Mouse (Mus musculus) hindbrain, embryonic 10.5 days (tissue): ENCODE measurements at regions not wholly inside any gene's neighbourhood (a gene's known extent, or its start where the extent isn't known, plus 50 kb on each side); places are given as distances from the start of the nearest gene placed in this dataset.

Experiments used
- DNase-seq: peaks from one replicate; pipeline ENCODE4 v3.0.0-alpha.2; 2017; ENCODE audit warnings: low spot score
- H3K27ac ChIP-seq: fragments of 300-500 bp; sonication (generic); 2 replicates; pipeline ENCODE4 v1.5.1; 2016; ENCODE audit warnings: mild to moderate bottlenecking, moderate library complexity
- H3K27me3 ChIP-seq: fragments of 300-500 bp; sonication (generic); 2 replicates; pipeline ENCODE4 v1.6.1; 2016; ENCODE audit warnings: mild to moderate bottlenecking; ENCODE audit not compliant: poor library complexity, insufficient read depth, severe bottlenecking
- H3K36me3 ChIP-seq: fragments of 300-500 bp; sonication (generic); 2 replicates; pipeline ENCODE4 v1.6.1; 2016; ENCODE audit warnings: mild to moderate bottlenecking, moderate library complexity
- H3K4me1 ChIP-seq: fragments of 300-500 bp; sonication (generic); replicated peaks from 2 replicates; pipeline ENCODE4 v1.6.1; 2016; ENCODE audit warnings: mild to moderate bottlenecking
- H3K4me3 ChIP-seq: fragments of 300-500 bp; sonication (generic); 2 replicates; pipeline ENCODE4 v1.5.1; 2016; ENCODE audit warnings: mild to moderate bottlenecking, moderate library complexity
- H3K9me3 ChIP-seq: fragments of 300-500 bp; sonication (generic); 2 replicates; pipeline ENCODE4 v1.6.1; 2016; ENCODE audit warnings: mild to moderate bottlenecking, moderate library complexity
- WGBS: fragments of 180-500 bp; shearing (Covaris S2); methylation state at CpG from one replicate; pipeline ENCODE4 v1.1.7; 2016; 5-methylcytosine and 5-hydroxymethylcytosine counted together

- WGBS, result 84% methylated on average over 9 of the region's 9 CpGs
- no peak for DNase-seq
- no peaks in the 10 kb centered on the region for H3K9me3 ChIP-seq
- no peaks in the 10 kb centered on the region for H3K36me3 ChIP-seq
- no peaks in the 10 kb centered on the region for H3K4me1 ChIP-seq
- H3K27ac ChIP-seq, result no peak overlapping the region
- no peak overlapping the region for H3K4me3 ChIP-seq
- H3K27me3 ChIP-seq, result no peaks in the 10 kb centered on the region
Observed at GRCm38 (mm10) chr1:39089875-39090274, 103.7 kb upstream of the Npas2 start.

GRCm38 (mm10) chr1:39091121-39091520 is 102.4 kb upstream of the Npas2 start:
- WGBS, result 92% methylated on average over 8 of the region's 8 CpGs
- Histone ChIP-seq H3K36me3 (no peaks in the 10 kb centered on the region), H3K27me3 (no peaks in the 10 kb centered on the region), H3K27ac (no peak overlapping the region), H3K4me3 (no peak overlapping the region), H3K9me3 (no peaks in the 10 kb centered on the region), H3K4me1 (no peaks in the 10 kb centered on the region)
- DNase-seq, result no peak

- 87% methylated on average over 3 of the region's 3 CpGs for WGBS
- no peak for DNase-seq
- Histone ChIP-seq H3K4me1 (no peaks in the 10 kb centered on the region), H3K4me3 (no peak overlapping the region), H3K36me3 (no peaks in the 10 kb centered on the region), H3K27me3 (no peaks in the 10 kb centered on the region), H3K27ac (no peak overlapping the region), H3K9me3 (no peaks in the 10 kb centered on the region)
Observed at GRCm38 (mm10) chr1:39091638-39092037, 101.9 kb upstream of the Npas2 start.

- 88% methylated on average over 4 of the region's 4 CpGs for WGBS
Observed at GRCm38 (mm10) chr1:39093291-39093690, 100.2 kb upstream of the Npas2 start.

GRCm38 (mm10) chr1:39094001-39094400 is 99.5 kb upstream of the Npas2 start:
- no peak for DNase-seq
- H3K27ac ChIP-seq, result no peak overlapping the region
- no peaks in the 10 kb centered on the region for H3K4me1 ChIP-seq
- H3K36me3 ChIP-seq, result no peaks in the 10 kb centered on the region
- H3K4me3 ChIP-seq, result no peak overlapping the region
- WGBS, result 92% methylated on average over 8 of the region's 8 CpGs
- H3K27me3 ChIP-seq, result no peaks in the 10 kb centered on the region
- no peaks in the 10 kb centered on the region for H3K9me3 ChIP-seq

More at GRCm38 (mm10) chr1:39093291-39093690, 100.2 kb upstream of the Npas2 start:
- DNase-seq, result no peak
- H3K4me3 ChIP-seq, result no peak overlapping the region
- H3K27ac ChIP-seq, result no peak overlapping the region
- H3K9me3 ChIP-seq, result no peaks in the 10 kb centered on the region
- H3K4me1 ChIP-seq, result no peaks in the 10 kb centered on the region
- H3K27me3 ChIP-seq, result no peaks in the 10 kb centered on the region
- no peaks in the 10 kb centered on the region for H3K36me3 ChIP-seq

- H3K9me3 ChIP-seq, result no peaks in the 10 kb centered on the region
- H3K4me1 ChIP-seq, result no peaks in the 10 kb centered on the region
- no peaks in the 10 kb centered on the region for H3K36me3 ChIP-seq
- H3K27ac ChIP-seq, result no peak overlapping the region
- DNase-seq, result no peak
- 86% methylated on average over 8 of the region's 8 CpGs for WGBS
- H3K27me3 ChIP-seq, result no peaks in the 10 kb centered on the region
- H3K4me3 ChIP-seq, result no peak overlapping the region
Observed at GRCm38 (mm10) chr1:39095901-39096300, 97.6 kb upstream of the Npas2 start.

GRCm38 (mm10) chr1:39096726-39097125 is 96.8 kb upstream of the Npas2 start:
- DNase-seq, result no peak
- Histone ChIP-seq H3K36me3 (no peaks in the 10 kb centered on the region), H3K27me3 (no peaks in the 10 kb centered on the region), H3K27ac (no peak overlapping the region), H3K4me3 (no peak overlapping the region), H3K9me3 (no peaks in the 10 kb centered on the region), H3K4me1 (no peaks in the 10 kb centered on the region)
- WGBS, result 90% methylated on average over 3 of the region's 3 CpGs

GRCm38 (mm10) chr1:39097499-39097898 is 96.0 kb upstream of the Npas2 start:
- H3K9me3 ChIP-seq, result no peaks in the 10 kb centered on the region
- 90% methylated on average over 10 of the region's 10 CpGs for WGBS
- no peak overlapping the region for H3K27ac ChIP-seq
- no peaks in the 10 kb centered on the region for H3K36me3 ChIP-seq
- no peak overlapping the region for H3K4me3 ChIP-seq
- no peaks in the 10 kb centered on the region for H3K4me1 ChIP-seq
- no peak for DNase-seq
- H3K27me3 ChIP-seq, result no peaks in the 10 kb centered on the region

- Histone ChIP-seq H3K27me3 (no peaks in the 10 kb centered on the region), H3K9me3 (no peaks in the 10 kb centered on the region), H3K36me3 (no peaks in the 10 kb centered on the region), H3K4me1 (no peaks in the 10 kb centered on the region), H3K4me3 (no peak overlapping the region), H3K27ac (no peak overlapping the region)
- WGBS, result 85% methylated on average over 5 of the region's 5 CpGs
- no peak for DNase-seq
Observed at GRCm38 (mm10) chr1:39098154-39098553, 95.4 kb upstream of the Npas2 start.

GRCm38 (mm10) chr1:39099246-39099645 is 94.3 kb upstream of the Npas2 start:
- Histone ChIP-seq H3K36me3 (no peaks in the 10 kb centered on the region), H3K27me3 (no peaks in the 10 kb centered on the region), H3K4me3 (no peak overlapping the region), H3K9me3 (no peaks in the 10 kb centered on the region), H3K27ac (no peak overlapping the region), H3K4me1 (no peaks in the 10 kb centered on the region)
- WGBS, result 88% methylated on average over 7 of the region's 7 CpGs
- no peak for DNase-seq

GRCm38 (mm10) chr1:39100492-39100891 is 93.0 kb upstream of the Npas2 start:
- Histone ChIP-seq H3K4me3 (no peak overlapping the region), H3K27ac (no peak overlapping the region), H3K4me1 (0 out of 2 replicates have a peak, but pooled peaks cover 2% of the 10 kb centered on the region), H3K27me3 (no peaks in the 10 kb centered on the region), H3K36me3 (no peaks in the 10 kb centered on the region), H3K9me3 (no peaks in the 10 kb centered on the region)
- DNase-seq, result no peak

- 88% methylated on average over 8 of the region's 8 CpGs for WGBS
- DNase-seq, result no peak
- no peaks in the 10 kb centered on the region for H3K27me3 ChIP-seq
- peaks cover 14% of the 10 kb centered on the region for H3K4me1 ChIP-seq
- H3K9me3 ChIP-seq, result no peaks in the 10 kb centered on the region
- no peak overlapping the region for H3K27ac ChIP-seq
- H3K36me3 ChIP-seq, result no peaks in the 10 kb centered on the region
- no peak overlapping the region for H3K4me3 ChIP-seq
Observed at GRCm38 (mm10) chr1:39102126-39102905, 91.2 kb upstream of the Npas2 start.

- Histone ChIP-seq H3K27me3 (no peaks in the 10 kb centered on the region), H3K9me3 (no peaks in the 10 kb centered on the region), H3K36me3 (no peaks in the 10 kb centered on the region), H3K4me3 (no peak overlapping the region), H3K4me1 (peaks cover 14% of the 10 kb centered on the region), H3K27ac (no peak overlapping the region)
- no peak for DNase-seq
- WGBS, result 87% methylated on average over 14 of the region's 14 CpGs
Observed at GRCm38 (mm10) chr1:39102989-39103910, 90.3 kb upstream of the Npas2 start.
